Mouse (Mus musculus): Measurements from ENCODE around the gene Rnf181.

DNA sequence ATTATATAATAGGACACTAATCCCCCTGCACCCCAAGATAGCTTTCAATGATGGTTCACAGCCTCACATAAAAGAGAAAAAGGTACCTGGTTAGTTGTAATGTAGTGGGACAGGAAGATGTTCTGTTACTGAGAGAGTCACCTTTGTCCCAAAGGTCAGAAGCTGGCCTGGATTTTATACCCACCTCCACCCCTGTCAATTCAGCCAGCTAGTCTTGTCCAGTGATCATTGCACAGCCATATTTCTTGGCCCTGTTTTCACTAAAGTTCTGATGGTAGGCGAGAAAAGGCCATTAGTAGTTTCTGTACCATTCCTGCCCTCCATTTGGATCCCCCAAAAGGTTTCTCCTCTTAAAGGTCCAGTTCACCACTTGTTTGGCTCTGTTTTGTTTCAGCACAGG is 12.7 kb downstream of the Rnf181 start:
- no peak for TF ChIP-seq CTCF (IDR thresholded peaks at IDR 0.05; ENCODE audit: extremely low read depth, insufficient read depth, insufficient read length, insufficient replicate concordance)
- TF ChIP-seq POLR2A (IDR thresholded peaks at IDR 0.05; ENCODE audit: low read depth, low read length) = no peak

Data from spleen, adult 2 months (tissue).